Mouse (Mus musculus) lung, postnatal 36 days (tissue): Measurements from ENCODE around the gene Dhx37.
A peak's percentile ranks its signal among the peaks of the same experiment; 100 is the strongest.
"Not testable (repeated sequence)": the region's sequence is repeated elsewhere in the genome, so short reads cannot be mapped to it uniquely, and the experiment has no call there.

Source experiments
- DNase-seq: peaks from one replicate; pipeline ENCODE4 v3.0.0; 2022; ENCODE audit warnings: mixed read lengths

Dhx37 gene

GRCm38 (mm10) chr5:125407020-125407830, 26.7 kb downstream of the Dhx37 start:
- no peak for DNase-seq

- DNase-seq: peak; percentile 86
These were observed 27.5 kb downstream of the Dhx37 start for GRCm38 (mm10) chr5:125406322-125407016.

- DNase-seq: peak; percentile 94
These were observed 28.2 kb downstream of the Dhx37 start for GRCm38 (mm10) chr5:125405546-125406248.

GRCm38 (mm10) chr5:125404903-125405545, 28.9 kb downstream of the Dhx37 start:
- peak; percentile 64 for DNase-seq

GRCm38 (mm10) chr5:125404536-125404902, 29.4 kb downstream of the Dhx37 start:
- DNase-seq: no peak

- DNase-seq: peak; percentile 79
These were observed 30.1 kb downstream of the Dhx37 start for GRCm38 (mm10) chr5:125403481-125404465.

GRCm38 (mm10) chr5:125402991-125403390, 30.9 kb downstream of the Dhx37 start:
- DNase-seq: no peak

- DNase-seq: no peak
These were observed 31.4 kb downstream of the Dhx37 start for GRCm38 (mm10) chr5:125402476-125402875.

- DNase-seq: peak; percentile 57
These were observed 33.0 kb downstream of the Dhx37 start for GRCm38 (mm10) chr5:125400903-125401302.

- DNase-seq: no peak
These were observed 38.9 kb downstream of the Dhx37 start for GRCm38 (mm10) chr5:125395008-125395407.

GRCm38 (mm10) chr5:125393622-125394603, 40.0 kb downstream of the Dhx37 start:
- peak; percentile 95 for DNase-seq

- DNase-seq: peak; percentile 99
These were observed 40.8 kb downstream of the Dhx37 start for GRCm38 (mm10) chr5:125392977-125393621.

GRCm38 (mm10) chr5:125392618-125392976, 41.3 kb downstream of the Dhx37 start:
- DNase-seq: no peak

GRCm38 (mm10) chr5:125392176-125392575, 41.7 kb downstream of the Dhx37 start:
- not testable (repeated sequence) for DNase-seq

GRCm38 (mm10) chr5:125391609-125392008, 42.3 kb downstream of the Dhx37 start:
- DNase-seq: peak; percentile 90

- DNase-seq: no peak
These were observed 42.9 kb downstream of the Dhx37 start for GRCm38 (mm10) chr5:125390906-125391477.

GRCm38 (mm10) chr5:125389579-125390441, 44.1 kb downstream of the Dhx37 start, which contains the start of gene Ubc:
Gene Ubc, minus strand, starts transcription at chr5:125390202.
- DNase-seq: peak; percentile 97

GRCm38 (mm10) chr5:125389131-125389578, 44.8 kb downstream of the Dhx37 start, which contains the start of gene Gm10382:
Gene Gm10382, plus strand, starts transcription at chr5:125389322.
- peak; percentile 95 for DNase-seq
